Mouse (Mus musculus) lung, adult 2 months (tissue): ENCODE results near the gene Cacna2d3.

Experiments used
- CTCF ChIP-seq: fragments of 200-500 bp; IDR thresholded peaks from 2 replicates; pipeline ENCODE4 v1.5.1; 2011; ENCODE audit warnings: mild to moderate bottlenecking, low read length, control low read depth; ENCODE audit not compliant: insufficient read depth
- POLR2A ChIP-seq: fragments of 200-500 bp; IDR thresholded peaks from 2 replicates; pipeline ENCODE4 v1.6.1; 2011; ENCODE audit warnings: low read depth, mild to moderate bottlenecking, control low read depth, low read length, borderline replicate concordance; ENCODE audit errors: extremely low read depth

GRCm38 (mm10) chr14:28988211-28988900 lies 733.3 kb downstream of the Cacna2d3 start:
- TF ChIP-seq CTCF (no peak), POLR2A (no peak)
